Mouse (Mus musculus) forebrain, embryonic 10.5 days (tissue): ENCODE measurements around the gene 4930562C15Rik. TPM values are rescaled to one million over a fixed set of nuclear protein-coding genes. Genes with fewer than 3 reads are reported as not detected.

Experiments used
- DNase-seq: peaks from one replicate; pipeline ENCODE4 v3.0.0-alpha.2; 2017; ENCODE audit warnings: low spot score; ENCODE audit errors: extremely low spot score
- H3K27ac ChIP-seq: fragments of 300-500 bp; sonication (generic); 2 replicates; pipeline ENCODE4 v1.5.1; 2016; ENCODE audit warnings: mild to moderate bottlenecking
- H3K27me3 ChIP-seq: fragments of 300-500 bp; sonication (generic); 2 replicates; pipeline ENCODE4 v1.6.1; 2016; ENCODE audit warnings: mild to moderate bottlenecking; ENCODE audit not compliant: poor library complexity, severe bottlenecking
- H3K36me3 ChIP-seq: fragments of 300-500 bp; sonication (generic); replicated peaks from 2 replicates; pipeline ENCODE4 v1.6.1; 2016; ENCODE audit warnings: mild to moderate bottlenecking, moderate library complexity
- H3K4me1 ChIP-seq: fragments of 300-500 bp; sonication (generic); 2 replicates; pipeline ENCODE4 v1.6.1; 2016
- H3K4me3 ChIP-seq: fragments of 300-500 bp; sonication (generic); 2 replicates; pipeline ENCODE4 v1.5.1; 2016; ENCODE audit warnings: mild to moderate bottlenecking, moderate library complexity
- H3K9me3 ChIP-seq: fragments of 300-500 bp; sonication (generic); 2 replicates; pipeline ENCODE4 v1.6.1; 2016; ENCODE audit warnings: mild to moderate bottlenecking, moderate library complexity
- WGBS: fragments of 180-500 bp; shearing (Covaris S2); methylation state at CpG from one replicate; pipeline ENCODE4 v1.1.7; 2016; 5-methylcytosine and 5-hydroxymethylcytosine counted together
- polyA plus RNA-seq: library from polyadenylated mRNA; unstranded; fragments of >200 nt; fragmentation: Nextera tagmentation; extraction: Ambion mirVana; gene quantifications from 2 replicates; pipeline ENCODE4 v1.2.1, GENCODE M21; 2016

4930562C15Rik gene
- polyA plus RNA-seq, 1 experiment from 2014 or later = 0.25 TPM

GRCm38 (mm10) chr16:4833858-4834257 is 1.4 kb upstream of the 4930562C15Rik start:
- H3K9me3 ChIP-seq = no peaks in the 10 kb centered on the region
- no peaks in the 10 kb centered on the region for H3K4me1 ChIP-seq
- no peak overlapping the region for H3K4me3 ChIP-seq
- H3K27me3 ChIP-seq = no peaks in the 10 kb centered on the region
- no peak overlapping the region for H3K27ac ChIP-seq
- no peak for DNase-seq
- no peaks in the 10 kb centered on the region for H3K36me3 ChIP-seq
- 71% methylated on average over 2 of the region's 2 CpGs for WGBS

GRCm38 (mm10) chr16:4837631-4838030 is 2.4 kb downstream of the 4930562C15Rik start:
- Histone ChIP-seq H3K27me3 (no peaks in the 10 kb centered on the region; the same call in 1 of the 2 replicates), H3K9me3 (no peaks in the 10 kb centered on the region), H3K4me1 (peaks cover 6% of the 10 kb centered on the region; the same call in 1 of the 2 replicates), H3K27ac (no peak overlapping the region), H3K4me3 (no peak overlapping the region), H3K36me3 (no peaks in the 10 kb centered on the region)
- WGBS = 80% methylated on average over 3 of the region's 3 CpGs
- DNase-seq = no peak

GRCm38 (mm10) chr16:4839552-4839951 is 4.3 kb downstream of the 4930562C15Rik start:
- Histone ChIP-seq H3K4me3 (no peak overlapping the region), H3K27me3 (no peaks in the 10 kb centered on the region; the same call in 1 of the 2 replicates), H3K27ac (no peak overlapping the region), H3K4me1 (peaks cover 6% of the 10 kb centered on the region; the same call in 1 of the 2 replicates), H3K9me3 (no peaks in the 10 kb centered on the region), H3K36me3 (no peaks in the 10 kb centered on the region)
- 76% methylated on average over 3 of the region's 3 CpGs for WGBS
- DNase-seq = no peak

DNA sequence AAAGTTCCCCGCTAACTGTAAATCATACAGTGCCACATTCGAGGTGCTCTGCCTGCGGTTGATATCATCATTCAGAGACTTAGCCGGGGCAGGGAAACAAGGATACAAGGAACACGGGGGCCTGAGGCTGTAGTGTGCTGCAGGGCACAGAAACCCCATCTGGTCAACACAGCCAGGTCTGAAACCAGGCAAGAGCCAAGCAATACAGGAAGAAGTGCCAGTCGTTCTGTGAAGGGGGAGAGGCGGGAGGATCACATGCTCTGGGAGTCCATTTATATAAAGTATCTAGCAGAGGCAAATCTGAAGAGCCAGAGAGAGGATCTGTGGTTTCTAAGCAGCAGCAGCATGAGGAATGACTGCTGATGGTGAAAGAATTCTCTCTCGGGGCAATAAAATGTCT is 5.0 kb downstream of the 4930562C15Rik start:
- Histone ChIP-seq H3K4me1 (peaks cover 6% of the 10 kb centered on the region; the same call in 1 of the 2 replicates), H3K4me3 (no peak overlapping the region), H3K27ac (no peak overlapping the region), H3K36me3 (no peaks in the 10 kb centered on the region), H3K27me3 (no peaks in the 10 kb centered on the region; the same call in 1 of the 2 replicates), H3K9me3 (no peaks in the 10 kb centered on the region)
- no peak for DNase-seq
- WGBS = 88% methylated on average over 8 of the region's 8 CpGs

GRCm38 (mm10) chr16:4847041-4847440 is 11.8 kb downstream of the 4930562C15Rik start:
- H3K27ac ChIP-seq = no peak overlapping the region
- 78% methylated on average over 3 of the region's 3 CpGs for WGBS
- H3K27me3 ChIP-seq = no peaks in the 10 kb centered on the region
- no peaks in the 10 kb centered on the region for H3K9me3 ChIP-seq
- DNase-seq = no peak
- H3K36me3 ChIP-seq = no peaks in the 10 kb centered on the region
- no peak overlapping the region for H3K4me3 ChIP-seq
- no peaks in the 10 kb centered on the region for H3K4me1 ChIP-seq

DNA sequence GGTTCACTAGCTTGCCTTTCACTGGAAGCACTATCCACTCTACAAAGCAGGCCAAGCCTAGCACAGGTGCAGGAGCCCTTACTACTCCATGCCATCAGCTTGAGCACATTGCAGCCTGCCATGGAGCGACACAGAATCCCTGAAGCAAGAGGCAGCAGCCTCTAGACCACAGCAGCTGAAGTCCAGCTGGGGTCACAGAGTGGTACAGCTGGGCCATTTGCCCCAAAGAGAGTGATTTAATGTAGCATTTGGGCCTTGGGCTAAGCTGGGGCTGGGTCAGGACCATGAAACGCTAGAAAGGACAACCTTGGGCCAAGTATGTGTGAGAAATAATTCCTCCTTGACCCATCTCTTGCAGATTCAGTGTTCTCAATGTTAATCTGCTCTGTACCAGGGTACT is 12.9 kb downstream of the 4930562C15Rik start:
- Histone ChIP-seq H3K4me1 (no peaks in the 10 kb centered on the region), H3K27me3 (no peaks in the 10 kb centered on the region), H3K4me3 (no peak overlapping the region), H3K27ac (no peak overlapping the region), H3K9me3 (no peaks in the 10 kb centered on the region), H3K36me3 (no peaks in the 10 kb centered on the region)
- WGBS = 93% methylated on average over 2 of the region's 2 CpGs
- DNase-seq = no peak

DNA sequence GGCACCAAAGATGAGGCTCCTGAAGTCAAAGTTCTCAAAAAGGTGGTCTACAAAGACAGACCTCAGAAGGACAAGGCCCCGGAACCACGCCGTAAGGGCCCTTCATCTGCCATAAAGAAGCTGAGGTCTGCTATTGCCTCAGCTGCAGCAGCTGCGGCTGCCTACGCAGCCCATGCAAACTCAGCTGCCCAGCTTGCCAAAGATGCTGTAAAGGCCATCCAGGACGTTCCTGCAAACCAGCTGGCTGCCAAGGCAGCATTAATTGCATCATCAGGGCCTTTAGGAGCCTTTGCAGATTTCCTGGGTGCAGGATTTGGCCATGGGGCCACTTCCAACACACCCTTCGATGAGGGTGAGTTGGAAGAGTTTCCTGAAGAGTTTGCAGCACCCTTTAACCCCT is 15.1 kb downstream of the 4930562C15Rik start:
- no peaks in the 10 kb centered on the region for H3K4me1 ChIP-seq
- no peak for DNase-seq
- no peaks in the 10 kb centered on the region for H3K9me3 ChIP-seq
- WGBS = 86% methylated on average over 7 of the region's 7 CpGs
- H3K27me3 ChIP-seq = no peaks in the 10 kb centered on the region
- no peak overlapping the region for H3K27ac ChIP-seq
- H3K36me3 ChIP-seq = no peaks in the 10 kb centered on the region
- no peak overlapping the region for H3K4me3 ChIP-seq

DNA sequence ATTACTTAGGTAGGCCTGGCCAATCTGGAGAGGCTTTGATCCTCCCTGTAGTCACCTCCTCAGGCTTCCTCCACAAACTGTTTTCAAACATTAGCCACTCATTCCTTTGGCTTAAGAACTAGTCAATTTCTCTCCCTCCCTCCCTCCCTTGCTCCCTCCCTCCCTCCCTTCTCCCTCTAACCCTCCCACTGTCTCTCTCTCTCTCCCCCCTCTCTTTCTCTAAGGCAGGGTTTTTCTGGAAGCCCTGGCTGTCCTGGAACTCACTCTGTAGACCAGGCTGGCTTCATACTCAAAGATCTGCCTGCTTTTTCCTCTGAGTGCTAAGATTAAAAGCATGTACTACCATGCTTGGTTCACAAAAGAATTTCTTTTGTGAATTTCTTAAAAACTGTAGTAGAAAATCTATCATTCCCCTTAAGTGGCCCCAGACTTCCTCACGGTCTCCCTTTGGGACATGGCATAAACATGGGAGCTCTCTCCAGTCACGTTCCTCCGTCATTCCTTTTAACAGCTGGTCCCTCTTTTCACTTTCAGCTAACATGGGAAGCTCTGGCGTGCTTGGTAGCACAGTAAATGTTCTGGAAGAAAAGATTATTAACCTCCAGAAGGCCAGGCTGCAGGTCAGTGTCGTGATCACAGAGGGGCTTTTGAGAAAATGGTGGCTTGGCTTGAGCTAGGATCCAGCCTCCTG is 15.9 kb downstream of the 4930562C15Rik start:
- no peak overlapping the region for H3K27ac ChIP-seq
- no peaks in the 10 kb centered on the region for H3K4me1 ChIP-seq
- DNase-seq = no peak
- H3K27me3 ChIP-seq = no peaks in the 10 kb centered on the region
- 75% methylated on average over 5 of the region's 5 CpGs for WGBS
- H3K4me3 ChIP-seq = no peak overlapping the region
- H3K36me3 ChIP-seq = no peaks in the 10 kb centered on the region
- H3K9me3 ChIP-seq = no peaks in the 10 kb centered on the region

DNA sequence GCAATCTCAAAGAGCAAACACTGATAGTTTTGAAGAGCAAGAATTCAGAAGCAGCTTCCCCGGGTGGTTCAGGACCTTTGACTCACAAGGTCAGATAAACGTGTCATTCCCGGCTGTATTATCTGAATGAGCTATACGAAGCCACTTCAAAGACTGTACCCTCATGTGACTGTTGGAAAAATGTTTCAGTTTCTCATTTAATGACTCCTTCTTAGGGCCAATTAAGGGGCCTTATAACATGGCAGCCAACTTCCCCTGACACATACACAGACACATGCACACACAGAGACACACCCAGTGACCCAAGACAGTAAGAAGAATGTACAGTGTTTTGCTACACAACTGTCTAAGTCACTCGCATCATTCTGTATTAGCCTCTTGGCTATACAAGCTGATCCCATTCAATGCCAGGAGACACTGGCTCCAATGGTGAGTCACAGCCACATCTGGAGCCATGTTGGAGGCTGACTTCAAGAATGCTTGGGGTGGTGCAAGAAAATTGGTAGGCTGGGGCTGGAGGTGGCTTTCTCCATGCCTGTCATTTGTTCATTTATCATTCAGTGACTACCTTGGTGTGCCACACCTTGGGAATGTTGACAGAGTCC is 19.9 kb downstream of the 4930562C15Rik start:
- no peak overlapping the region for H3K27ac ChIP-seq
- no peak for DNase-seq
- no peaks in the 10 kb centered on the region for H3K27me3 ChIP-seq
- no peaks in the 10 kb centered on the region for H3K36me3 ChIP-seq
- 79% methylated on average over 5 of the region's 5 CpGs for WGBS
- H3K9me3 ChIP-seq = no peaks in the 10 kb centered on the region
- H3K4me1 ChIP-seq = no peaks in the 10 kb centered on the region
- no peak overlapping the region for H3K4me3 ChIP-seq

- Histone ChIP-seq H3K4me1 (no peaks in the 10 kb centered on the region), H3K36me3 (no peaks in the 10 kb centered on the region), H3K27me3 (no peaks in the 10 kb centered on the region), H3K9me3 (no peaks in the 10 kb centered on the region), H3K27ac (no peak overlapping the region), H3K4me3 (no peak overlapping the region)
- 32% methylated on average over 10 of the region's 10 CpGs for WGBS
- DNase-seq = no peak
These were observed 26.2 kb downstream of the 4930562C15Rik start for GRCm38 (mm10) chr16:4861392-4861791.

DNA sequence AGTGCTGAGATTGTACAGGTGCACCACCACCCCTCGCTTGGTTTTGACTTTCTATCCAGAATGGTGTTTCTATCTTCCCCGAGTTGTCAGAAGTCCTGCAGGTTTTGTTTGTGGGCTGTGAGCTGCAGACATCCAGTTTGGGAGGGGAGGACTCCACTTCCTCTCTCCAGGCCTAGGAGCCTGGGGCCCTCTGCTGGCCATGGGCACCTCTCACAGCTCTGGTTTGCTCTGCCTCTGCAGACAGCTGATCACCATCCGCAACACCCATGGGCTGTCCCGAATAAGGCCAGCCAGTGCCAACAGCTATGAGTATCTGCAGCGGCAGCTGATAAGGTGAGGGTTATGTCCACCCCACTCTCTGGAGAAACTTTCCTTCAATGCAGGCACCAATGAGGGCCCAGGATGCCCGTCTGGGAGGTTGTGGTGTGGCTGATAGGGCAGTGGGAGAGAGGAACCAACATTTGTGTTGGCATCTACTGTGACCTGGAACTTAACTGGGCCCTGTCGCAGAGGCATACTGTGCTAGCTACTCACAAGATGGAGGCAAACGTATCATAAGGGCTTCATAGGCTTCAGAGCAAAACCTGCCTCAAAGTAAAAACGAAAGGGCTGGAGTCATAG is 27.8 kb downstream of the 4930562C15Rik start:
- WGBS = 59% methylated on average over 9 of the region's 9 CpGs
- Histone ChIP-seq H3K4me1 (no peaks in the 10 kb centered on the region), H3K4me3 (no peak overlapping the region), H3K27ac (no peak overlapping the region), H3K36me3 (no peaks in the 10 kb centered on the region), H3K27me3 (no peaks in the 10 kb centered on the region), H3K9me3 (no peaks in the 10 kb centered on the region)
- DNase-seq = peak; percentile 44

DNA sequence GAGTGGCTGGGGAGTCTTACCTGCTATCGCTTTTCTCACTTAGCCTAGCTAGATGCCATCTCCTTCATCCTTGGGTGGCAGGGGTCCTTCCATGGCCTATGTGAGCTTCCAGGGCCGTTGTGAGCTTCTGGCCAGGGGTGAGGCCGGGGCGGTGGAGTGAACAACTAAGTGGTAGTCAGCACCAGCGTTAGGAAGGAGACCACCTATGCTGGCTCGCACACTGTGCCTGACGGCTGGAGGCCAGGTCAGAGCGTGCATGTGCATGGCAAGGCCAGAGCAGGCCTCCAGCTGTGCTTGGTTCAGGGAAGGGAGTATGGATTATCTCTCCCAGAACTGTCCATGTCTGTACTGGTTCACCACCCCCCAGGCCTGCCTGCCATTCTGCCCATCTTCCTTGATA is 28.5 kb downstream of the 4930562C15Rik start:
- Histone ChIP-seq H3K4me1 (no peaks in the 10 kb centered on the region), H3K27ac (no peak overlapping the region), H3K36me3 (no peaks in the 10 kb centered on the region), H3K4me3 (no peak overlapping the region), H3K27me3 (no peaks in the 10 kb centered on the region), H3K9me3 (no peaks in the 10 kb centered on the region)
- WGBS = 83% methylated on average over 8 of the region's 8 CpGs
- DNase-seq = no peak

- no peak for DNase-seq
- H3K36me3 ChIP-seq = peaks cover 13% of the 10 kb centered on the region
- 72% methylated on average over 7 of the region's 7 CpGs for WGBS
- H3K27ac ChIP-seq = no peak overlapping the region
- no peaks in the 10 kb centered on the region for H3K9me3 ChIP-seq
- H3K4me3 ChIP-seq = no peak overlapping the region
- H3K4me1 ChIP-seq = no peaks in the 10 kb centered on the region
- H3K27me3 ChIP-seq = no peaks in the 10 kb centered on the region
These were observed 31.0 kb downstream of the 4930562C15Rik start for GRCm38 (mm10) chr16:4866101-4866695.
